Mouse (Mus musculus): Measurements from ENCODE around the gene Ccdc88c.
A peak's percentile ranks its signal among the peaks of the same experiment; 100 is the strongest.
"Not testable (repeated sequence)": the region's sequence is repeated elsewhere in the genome, so short reads cannot be mapped to it uniquely, and the experiment has no call there.

Ccdc88c gene

DNA sequence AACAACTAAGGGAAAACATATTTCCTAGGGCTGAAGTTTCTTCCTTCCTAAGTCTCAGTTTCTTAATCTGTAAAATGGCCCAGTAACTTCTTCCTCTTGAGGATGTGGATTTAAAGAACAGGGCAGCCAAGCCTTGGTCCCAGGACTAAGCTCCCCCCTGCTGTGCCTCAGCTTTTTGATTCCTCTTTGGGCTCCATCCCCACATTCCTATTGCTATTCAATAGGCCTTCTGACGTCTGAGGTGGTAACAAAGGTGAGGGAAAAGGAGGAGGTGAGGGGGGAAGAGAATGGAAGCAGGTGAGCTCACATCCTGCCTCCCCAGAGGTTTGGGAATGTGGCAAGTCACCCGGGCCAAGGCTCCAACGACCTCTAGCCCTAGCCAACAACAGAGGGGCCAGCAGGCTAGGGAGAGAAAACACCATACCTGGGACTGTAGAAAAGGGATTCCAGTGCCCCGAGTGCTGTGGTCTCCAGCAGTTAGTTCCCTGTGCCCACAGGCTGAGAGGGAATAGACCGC, 12.4 kb downstream of the Ccdc88c start:
- DNase-seq (ENCODE audit: low spot score), result no peak

DNA sequence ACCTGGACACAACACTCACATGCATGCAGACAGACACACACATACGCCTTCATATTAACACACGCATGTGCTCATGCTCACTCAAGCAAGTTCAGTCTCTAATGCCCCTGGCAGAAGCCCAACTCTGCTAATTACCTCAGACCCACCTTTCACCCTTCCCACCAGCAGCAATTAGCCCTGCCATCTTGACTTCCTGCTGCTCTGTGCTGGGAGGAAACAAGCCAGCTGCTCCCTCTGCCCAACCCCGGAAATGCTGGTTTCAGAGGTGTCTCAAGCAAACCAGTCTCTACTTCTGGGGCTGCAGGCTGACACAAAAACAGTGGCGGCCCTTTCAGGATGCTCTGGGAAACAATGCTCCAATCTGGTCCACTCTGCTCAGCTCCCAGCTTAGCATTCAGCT, 12.9 kb downstream of the Ccdc88c start:
- no peak for DNase-seq (ENCODE audit: low spot score)

DNA sequence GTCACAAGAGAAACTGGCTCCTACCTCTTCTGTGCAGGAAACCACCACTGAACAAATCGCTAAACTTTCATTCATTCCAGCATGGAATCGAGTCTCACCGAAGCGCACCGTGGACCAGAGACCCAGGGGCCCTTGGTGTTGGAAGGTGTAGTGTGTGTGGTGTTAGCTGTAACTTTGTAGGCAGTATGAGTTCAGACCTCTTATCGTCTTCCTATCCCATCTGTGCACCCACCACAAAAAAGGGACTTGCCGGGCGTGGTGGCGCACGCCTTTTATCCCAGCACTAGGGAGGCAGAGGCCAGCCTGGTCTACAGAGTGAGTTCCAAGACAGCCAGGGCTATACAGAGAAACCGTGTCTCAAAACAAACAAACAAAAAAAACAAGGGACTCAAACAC, 13.7 kb downstream of the Ccdc88c start:
- DNase-seq (ENCODE audit: low spot score), result no peak

DNA sequence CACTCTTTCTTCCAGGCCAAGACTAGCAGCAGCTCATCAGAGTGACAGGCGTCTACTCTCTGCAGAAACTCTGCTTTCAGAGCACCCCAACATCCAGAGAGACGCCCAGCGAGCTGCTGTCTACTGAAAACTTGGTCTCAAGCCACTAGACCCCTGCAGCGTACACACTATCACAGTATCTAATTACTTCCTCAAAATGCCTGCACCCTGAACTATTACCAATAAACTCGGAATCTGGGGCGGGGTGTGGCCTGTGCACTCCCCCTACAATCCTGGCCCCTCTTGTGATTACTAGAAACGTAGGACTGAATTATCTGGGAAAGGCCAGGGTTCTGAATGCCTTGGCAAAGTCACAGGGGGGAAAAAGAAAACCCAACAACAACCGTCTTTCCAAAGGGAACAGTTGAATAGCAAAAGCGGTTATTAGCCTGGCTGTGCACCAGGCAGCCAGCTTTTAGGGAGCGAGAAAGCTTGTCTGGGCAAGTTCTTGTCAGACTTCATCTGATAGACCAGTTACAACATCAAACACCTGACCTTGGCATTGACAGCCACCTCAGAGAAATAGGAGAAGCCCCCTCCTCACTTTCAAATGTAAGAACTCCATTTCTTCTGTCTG, 14.2 kb downstream of the Ccdc88c start:
- DNase-seq (ENCODE audit: low spot score), result no peak

DNA sequence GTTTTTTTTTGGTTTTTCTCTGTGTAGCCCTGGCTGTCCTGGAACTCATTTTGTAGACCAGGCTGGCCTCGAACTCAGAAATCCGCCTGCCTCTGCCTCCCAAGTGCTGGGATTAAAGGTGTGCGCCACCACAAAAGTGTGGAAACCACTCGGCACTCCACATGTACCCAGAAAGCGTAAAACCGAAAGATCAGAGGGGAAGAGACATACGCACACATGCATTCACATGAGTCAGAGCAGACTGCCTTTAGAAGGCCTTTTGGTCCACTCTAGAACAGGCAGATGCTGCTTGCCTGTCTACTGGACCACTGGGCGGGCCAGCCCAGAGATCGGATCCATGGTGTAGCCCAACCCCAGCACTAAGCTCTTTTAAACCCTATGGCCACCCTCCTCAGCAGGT, 15.2 kb downstream of the Ccdc88c start:
- DNase-seq (ENCODE audit: low spot score), result not testable (repeated sequence)

DNA sequence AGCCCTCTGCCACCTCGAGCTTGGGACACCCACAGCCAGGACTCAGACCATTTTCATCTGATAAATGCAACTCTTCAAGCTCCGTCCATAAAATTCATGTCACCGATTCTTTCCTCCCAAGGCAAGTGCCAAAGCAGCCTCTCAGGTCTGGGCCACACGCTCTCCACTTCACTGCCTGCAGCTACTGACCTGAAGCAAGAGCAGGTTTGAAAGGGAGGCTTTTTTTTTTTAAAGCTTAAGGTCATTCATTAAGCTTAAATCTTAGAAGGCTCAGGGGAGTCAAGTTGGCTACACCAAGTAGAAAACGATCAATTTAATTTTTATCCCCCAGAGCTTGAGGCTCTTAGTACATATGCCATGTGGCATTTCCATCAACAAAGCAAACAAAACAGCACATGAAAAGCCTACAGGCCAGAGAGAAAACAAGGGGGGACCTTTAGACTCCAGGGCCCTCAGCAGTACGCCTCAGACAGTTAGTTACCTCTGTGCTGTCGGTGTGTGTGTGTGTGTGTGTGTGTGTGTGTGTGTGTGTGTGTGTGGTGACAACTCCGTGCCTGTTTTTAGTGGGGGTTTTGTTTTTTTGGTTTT, 15.7 kb downstream of the Ccdc88c start:
- DNase-seq (ENCODE audit: low spot score), result no peak

DNA sequence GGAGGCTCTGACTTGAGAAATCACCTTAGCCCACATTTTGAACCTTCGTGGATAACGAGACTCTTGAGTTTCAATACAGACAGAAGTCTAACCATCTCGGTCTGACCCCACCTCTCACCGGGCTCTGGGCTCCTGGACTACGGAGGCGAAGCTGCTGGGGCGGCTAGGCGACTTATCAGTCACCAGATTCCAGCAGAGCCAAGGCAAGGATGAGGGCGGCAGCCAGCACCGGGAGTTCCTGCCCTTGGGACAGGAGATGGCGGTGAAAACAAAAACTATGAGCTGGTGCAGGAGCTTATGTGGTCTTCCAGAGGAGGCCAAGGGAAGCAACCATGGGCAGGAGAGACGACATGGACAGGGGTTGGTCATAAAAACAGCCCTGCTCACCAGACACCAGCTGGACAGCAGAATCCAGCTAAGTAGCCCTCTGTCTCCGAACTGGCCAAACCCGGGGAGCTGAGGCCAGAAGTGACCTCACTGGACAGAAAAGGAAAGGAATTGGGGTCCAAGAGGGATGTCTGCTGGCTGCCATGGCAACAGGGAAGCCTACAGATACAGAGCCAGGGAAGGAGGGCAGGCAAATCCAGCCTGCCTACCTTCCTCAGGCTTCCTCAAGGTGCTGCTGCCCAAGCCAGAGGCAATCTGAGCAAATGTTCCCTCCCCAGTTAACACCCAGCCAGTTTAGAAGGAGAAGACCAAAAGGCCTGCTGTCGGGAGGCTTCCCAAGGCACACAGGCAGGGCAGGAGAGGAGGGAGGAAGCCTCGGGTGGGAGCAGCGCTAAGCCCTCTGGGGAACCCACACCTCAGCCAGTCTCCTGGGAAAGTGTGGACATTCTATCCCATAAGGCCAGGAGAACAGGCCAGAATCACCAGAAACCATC, 16.4 kb downstream of the Ccdc88c start:
- peak; percentile 33 for DNase-seq (ENCODE audit: low spot score)

DNA sequence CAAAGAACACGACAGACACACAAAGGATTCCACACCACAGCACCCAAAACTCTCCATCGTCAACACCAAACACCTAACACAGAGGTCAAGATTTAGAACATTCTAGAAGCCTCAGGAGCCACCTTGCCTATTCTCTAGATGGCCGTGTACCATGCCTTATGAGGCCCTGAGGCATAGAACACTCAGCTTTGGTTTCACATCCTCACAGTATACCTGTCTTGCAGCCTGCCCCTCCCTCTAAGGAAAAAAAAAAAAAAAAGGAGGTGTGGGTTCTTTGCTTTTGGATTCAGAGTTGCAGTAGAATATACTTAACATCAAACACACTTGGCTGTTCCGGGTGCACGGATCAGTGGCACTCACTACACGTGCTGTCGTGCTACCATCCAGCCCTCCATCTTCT, 17.8 kb downstream of the Ccdc88c start:
- DNase-seq (ENCODE audit: low spot score), result no peak

DNA sequence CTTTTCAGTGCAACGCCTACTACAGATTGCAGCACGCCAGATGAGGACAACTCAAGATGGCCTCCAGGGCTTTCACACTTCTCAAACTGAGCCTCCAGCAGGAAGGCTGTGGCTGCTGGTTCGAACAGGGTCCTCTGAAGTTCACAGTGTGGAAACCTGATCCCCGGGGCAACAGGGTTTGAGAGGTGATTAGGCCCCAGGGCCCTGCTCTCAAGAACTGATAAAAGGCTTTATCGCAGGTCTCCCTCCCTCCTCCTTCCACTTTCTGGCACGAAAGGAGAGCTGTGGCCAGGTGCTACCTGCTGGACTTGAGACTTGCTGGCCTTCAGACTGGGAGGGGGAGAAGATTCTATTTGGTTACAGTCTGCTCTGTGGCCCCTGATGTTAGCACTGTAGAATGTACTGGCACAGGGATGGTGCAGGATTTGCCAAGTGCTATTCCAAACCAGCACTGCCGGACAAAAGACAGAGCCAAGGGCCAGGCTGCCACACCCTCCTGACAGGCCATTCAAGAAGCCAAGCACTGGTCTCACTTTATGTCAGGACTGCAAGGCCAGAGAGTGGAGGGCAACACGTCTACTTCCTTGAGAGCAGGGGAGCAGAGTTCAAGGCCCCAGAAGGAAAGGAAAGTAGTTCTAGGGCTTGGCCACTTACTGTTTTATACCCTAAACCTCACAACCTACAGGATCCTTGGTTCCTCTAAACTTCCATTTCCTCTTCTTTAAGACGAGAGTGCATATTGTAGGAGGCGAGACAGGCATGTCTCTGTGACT, 18.5 kb downstream of the Ccdc88c start:
- peak; percentile 38 for DNase-seq (ENCODE audit: low spot score)

DNA sequence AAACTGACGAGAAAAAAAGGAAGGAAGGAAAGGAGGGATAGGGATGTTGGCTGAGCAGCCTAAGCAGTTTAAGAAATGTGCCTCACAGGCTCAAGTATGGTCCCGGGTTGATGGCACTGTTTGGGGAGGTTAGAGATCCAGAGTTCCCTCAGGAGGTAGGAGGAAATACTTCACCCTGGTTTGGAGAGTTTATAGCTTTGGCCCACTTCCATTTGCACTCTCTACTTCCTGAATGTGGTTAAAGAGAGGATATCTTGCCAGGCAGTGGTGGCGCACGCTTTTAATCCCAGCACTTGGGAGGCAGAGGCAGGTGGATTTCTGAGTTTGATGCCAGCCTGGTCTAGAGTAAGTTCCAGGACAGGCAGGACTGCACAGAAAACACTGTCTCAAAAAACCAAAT, 19.6 kb downstream of the Ccdc88c start:
- DNase-seq (ENCODE audit: low spot score), result no peak

DNA sequence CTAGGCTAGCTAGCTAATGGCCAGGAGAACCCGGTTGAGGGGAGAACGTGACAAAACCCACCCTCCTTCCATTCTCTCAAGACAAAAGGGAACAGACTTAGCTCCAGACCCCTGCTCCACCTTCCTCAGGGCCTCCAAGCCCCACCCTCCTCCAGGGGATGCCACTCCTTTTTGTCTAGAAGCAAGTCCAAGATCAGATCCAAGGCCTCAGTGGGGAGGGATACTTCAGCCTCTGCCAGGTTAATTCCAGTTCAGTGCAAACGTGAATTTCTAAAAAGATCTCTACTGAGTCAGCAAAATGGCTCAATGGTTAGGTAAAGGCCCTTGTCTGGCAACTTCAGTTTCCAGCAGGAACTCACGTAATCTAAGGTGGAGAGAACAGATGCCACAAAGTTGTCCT, 20.2 kb downstream of the Ccdc88c start:
- DNase-seq (ENCODE audit: low spot score), result peak; percentile 15

DNA sequence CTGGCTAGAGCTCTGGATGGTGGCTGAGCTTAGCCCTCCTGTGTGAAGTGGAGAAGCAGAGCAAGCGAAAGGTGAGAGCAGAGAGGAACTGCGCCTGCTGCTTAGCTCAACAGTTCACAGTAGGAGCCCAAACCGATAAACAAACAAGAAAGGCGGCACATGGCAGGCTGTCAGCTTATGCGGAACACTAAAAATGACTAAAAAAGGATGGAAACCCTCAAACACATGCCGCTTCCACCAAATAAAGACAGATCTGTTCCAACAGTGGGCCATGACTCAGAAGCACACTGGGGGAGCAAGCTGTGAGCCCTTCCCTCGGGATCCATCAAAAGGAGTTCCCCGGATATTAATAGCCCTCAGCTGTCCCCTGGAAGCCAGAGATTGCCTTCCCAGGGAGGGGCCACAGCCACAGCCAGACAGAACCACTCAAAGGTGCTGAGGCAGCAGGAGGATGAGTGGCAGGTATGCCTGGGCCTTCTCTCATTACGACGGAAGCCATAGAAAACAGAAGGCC, 20.8 kb downstream of the Ccdc88c start:
- DNase-seq (ENCODE audit: low spot score), result peak; percentile 37

DNA sequence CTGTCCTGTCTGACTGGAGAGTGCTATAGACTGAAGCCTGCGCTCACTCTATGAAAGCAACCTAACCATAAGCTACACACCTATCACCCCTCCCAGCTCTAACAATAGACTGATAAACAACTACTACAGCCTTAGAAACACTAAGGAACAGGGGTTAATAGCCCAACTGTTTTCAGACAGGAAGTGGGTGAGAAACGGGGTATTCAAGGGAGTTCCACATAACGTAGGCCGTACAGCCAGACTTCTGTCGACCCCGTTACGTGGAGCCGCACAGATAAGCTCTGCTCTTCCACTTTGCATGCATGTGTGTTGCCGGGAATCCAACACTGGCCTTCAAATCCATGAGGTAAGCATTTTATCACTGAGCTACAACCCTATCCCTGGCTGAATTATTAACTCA, 21.4 kb downstream of the Ccdc88c start:
- DNase-seq (ENCODE audit: low spot score), result no peak

DNA sequence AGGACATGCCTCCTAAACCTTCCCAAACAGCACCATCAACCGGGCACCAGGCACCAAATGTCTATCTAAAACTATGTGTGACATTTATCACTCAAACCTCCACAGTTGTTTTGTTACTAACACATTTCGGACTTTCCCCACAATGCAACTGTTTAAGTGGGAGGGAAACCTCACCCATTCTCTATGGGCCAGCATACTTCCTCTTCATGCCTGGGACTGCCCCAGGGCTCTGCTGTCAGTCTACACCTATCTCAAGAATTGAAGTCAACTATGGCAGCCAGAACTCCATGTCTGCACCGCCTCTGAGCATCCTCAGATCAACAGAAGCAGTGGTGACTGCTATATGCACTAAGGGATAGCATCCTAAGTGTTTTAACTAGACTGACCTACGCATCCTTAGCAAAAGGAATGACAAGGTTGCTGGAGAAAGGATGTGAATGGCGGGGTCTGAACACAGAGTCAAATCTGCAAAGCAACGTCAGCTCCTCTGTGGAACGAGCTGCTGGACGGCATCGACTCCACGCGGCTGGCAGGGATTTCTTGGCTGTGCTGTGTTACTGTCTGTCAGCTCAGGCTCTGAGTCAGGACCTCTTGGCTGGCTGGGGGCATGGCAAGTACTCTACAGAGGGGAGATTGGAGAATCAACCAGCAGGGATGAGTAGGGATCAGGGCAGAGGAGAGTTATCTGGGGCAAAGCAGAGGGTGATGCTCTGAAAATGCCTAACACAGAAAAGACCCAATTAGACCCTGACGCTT, 23.0 kb downstream of the Ccdc88c start:
- DNase-seq (ENCODE audit: low spot score), result no peak

DNA sequence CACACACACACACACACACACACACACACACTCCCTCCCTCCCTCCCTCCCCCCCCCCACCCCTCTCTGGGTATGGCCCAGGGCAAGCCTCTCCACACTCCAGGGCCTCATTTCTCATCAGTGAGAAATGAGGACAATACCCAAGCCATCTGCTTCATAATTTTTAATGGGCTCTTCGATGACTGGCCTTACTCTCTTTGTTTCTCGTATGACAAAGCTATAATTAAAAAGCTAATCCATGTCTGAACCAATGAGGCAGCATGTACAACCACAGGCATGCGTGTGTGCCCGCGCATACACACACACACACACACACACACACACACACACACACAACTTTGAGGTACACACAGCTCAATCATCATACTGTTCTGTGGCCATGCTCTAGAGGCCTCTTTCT, 23.9 kb downstream of the Ccdc88c start:
- DNase-seq (ENCODE audit: low spot score), result no peak

DNA sequence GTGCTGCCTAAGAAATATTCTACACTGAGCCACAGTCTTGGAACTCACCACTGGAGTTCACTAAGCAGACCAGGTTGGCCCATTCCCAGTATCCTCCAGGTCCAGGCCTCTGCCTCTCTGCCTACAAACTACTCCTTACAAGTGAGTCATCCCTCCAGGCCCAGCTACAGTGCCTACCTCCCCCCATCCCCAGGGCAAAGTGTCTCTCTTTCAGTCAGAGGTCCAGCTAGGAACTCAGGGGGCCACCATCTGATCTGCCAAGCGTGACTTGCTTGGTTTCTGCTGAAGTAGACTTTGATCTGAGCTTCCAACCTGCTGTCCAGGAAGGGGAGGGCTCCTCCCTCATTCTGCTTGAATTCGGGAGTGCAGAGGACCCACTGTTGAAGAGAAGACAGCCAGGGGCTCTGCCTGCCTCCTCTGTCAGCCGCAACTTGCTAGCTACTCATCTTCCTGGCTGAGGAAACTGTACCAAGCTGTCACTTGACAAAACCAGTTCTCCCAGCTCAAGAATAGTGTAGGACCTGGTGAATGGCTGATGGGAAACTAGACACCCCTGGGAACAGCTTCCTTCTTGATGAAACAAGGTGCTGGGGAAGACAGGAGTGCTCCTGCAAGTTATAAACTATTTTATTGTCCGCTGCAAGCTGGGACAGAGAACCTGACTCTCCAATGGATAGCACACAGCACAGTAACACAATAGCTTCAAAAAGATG, 25.9 kb downstream of the Ccdc88c start:
- DNase-seq (ENCODE audit: low spot score), result peak; percentile 59

DNA sequence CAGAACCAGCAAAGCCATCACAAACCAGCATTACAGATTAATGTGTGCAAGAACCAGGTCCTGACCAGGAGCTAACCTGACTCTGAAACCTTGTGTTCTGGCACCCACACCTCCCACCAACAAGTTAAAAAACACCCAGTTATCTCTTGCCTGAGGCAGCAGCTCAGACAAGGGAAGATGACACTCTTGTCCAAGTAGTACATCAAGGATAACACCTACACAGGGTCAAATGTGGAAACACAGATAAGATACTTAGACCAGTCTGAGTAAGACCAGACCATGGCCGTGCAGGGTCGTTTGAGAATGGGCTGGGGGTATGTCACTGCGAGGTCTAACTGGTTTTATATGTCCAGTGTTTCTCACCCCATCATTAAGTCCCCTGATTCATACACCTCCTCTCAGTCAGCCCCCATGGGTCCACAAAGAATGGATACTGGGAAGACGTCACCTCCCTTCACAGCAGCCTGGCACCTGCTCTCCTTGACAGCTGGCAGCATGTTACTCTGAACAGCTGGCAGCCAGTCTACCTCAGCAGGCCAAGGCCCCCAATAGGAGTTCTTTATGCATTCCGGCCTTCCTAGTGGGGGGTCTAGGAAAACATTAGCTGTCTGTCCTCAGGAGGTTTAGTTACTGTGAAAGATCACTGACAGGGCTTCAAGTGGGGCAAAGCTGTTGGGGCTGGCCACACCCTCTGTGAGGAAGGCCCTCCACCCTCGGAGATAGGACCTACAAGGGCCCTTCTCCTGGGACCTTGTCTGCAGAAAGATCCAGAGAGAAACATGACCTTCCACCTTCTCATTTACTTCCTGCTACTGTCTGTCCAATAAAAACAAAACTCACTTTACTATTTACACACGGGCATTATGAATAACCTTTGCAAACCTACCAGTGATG, 29.5 kb downstream of the Ccdc88c start:
- DNase-seq (ENCODE audit: low spot score), result no peak

DNA sequence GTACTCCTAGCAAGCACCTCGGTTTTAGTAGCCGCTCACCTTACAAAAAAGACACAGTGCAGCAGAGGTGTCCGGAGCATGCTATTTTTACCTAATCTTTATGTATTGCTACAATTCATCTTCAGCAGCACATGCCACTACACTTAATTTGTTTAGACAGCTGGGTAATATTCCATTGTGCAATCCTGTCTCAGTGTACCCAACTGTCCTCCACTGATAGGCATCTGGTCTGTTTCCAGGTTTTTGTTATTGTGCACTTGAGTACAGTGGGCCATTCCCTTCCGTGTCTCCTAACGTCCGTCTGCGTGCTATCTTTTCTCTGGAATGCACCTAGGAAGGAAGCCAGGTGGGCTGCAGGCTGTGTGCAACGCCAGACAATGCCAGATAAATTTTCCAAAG, 30.3 kb downstream of the Ccdc88c start:
- DNase-seq (ENCODE audit: low spot score), result no peak

DNA sequence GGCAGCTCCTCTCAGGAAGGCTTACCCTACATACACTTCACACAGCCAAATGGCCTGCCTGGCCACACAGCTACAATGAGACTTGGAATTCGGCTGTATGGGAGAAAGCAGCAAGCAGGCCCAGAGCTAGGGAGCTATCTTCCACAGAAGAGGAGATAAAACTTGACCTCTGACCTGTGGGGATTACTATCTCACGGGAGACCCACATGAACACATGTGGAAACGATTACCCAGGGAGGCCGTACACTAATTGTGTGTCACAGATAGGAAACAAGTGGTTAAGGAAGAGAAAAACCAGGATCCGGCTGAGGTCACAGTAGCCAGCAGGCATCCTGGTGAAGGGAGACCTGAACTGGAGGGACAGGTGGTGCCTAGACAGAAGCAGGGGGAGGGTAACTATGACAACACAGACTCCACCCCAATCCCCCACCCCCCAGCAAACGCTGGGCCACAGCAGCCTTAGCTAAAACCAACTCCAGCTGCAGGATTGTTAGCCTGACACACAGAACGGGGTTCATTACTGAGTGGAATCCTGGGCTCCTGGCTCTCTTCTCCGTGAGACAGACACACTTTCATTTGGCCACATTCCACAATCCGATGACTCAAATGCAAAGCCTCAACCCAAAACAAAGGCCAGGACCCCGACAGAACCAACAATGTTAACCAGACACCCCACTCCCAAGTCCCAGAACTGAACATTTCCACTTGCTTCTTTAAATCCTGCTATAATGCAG, 30.9 kb downstream of the Ccdc88c start:
- peak; percentile 65 for DNase-seq (ENCODE audit: low spot score)

Data from yolk sac, embryonic 10.5 days (tissue).